Mouse (Mus musculus) heart, postnatal 0 days (tissue): Measurements from ENCODE around the gene Catsper3.

Experiments used
- CTCF ChIP-seq: IDR thresholded peaks from 2 replicates; pipeline ENCODE4 v1.5.1; 2016; ENCODE audit warnings: antibody characterized with exemption, control low read depth, low read depth
- EP300 ChIP-seq: IDR thresholded peaks from 2 replicates; pipeline ENCODE4 v1.6.1; 2016; ENCODE audit warnings: antibody characterized with exemption, low read depth

- TF ChIP-seq CTCF (no peak), EP300 (no peak)
Observed at GRCm38 (mm10) chr13:55803973-55804372, 19.6 kb downstream of the Catsper3 start.
